Mouse (Mus musculus) kidney, postnatal 0 days (tissue): ENCODE results near the gene Vgll4. TPM values are rescaled to one million over a fixed set of nuclear protein-coding genes. Genes with fewer than 3 reads are reported as not detected.

Experiments
- ATAC-seq: fragments of 200-750 bp; cut with Nextera tagmentation; replicated peaks from 2 replicates; pipeline ENCODE4 v1.8.0; 2017; ENCODE audit warnings: low read depth, moderate number of reproducible peaks, moderate TSS enrichment, moderate library complexity; ENCODE audit not compliant: low FRiP score
- DNase-seq: peaks from one replicate; pipeline ENCODE4 v3.0.0-alpha.2; 2016; ENCODE audit warnings: low spot score
- H3K27ac ChIP-seq: fragments of 300-500 bp; sonication (generic); 2 replicates; pipeline ENCODE4 v1.5.1; 2014; ENCODE audit warnings: mild to moderate bottlenecking
- H3K27me3 ChIP-seq: fragments of 300-500 bp; sonication (generic); 2 replicates; pipeline ENCODE4 v1.6.1; 2014; ENCODE audit warnings: low read length, mixed read lengths; ENCODE audit not compliant: insufficient read depth
- H3K36me3 ChIP-seq: fragments of 300-500 bp; sonication (generic); 2 replicates; pipeline ENCODE4 v1.6.1; 2014; ENCODE audit warnings: low read length, mixed read lengths; ENCODE audit not compliant: insufficient read depth
- H3K4me1 ChIP-seq: fragments of 300-500 bp; sonication (generic); replicated peaks from 2 replicates; pipeline ENCODE4 v1.6.1; 2014; ENCODE audit warnings: antibody characterized with exemption, low read length, mixed read lengths; ENCODE audit not compliant: insufficient read depth
- H3K4me2 ChIP-seq: fragments of 300-500 bp; sonication (generic); 2 replicates; pipeline ENCODE4 v1.6.1; 2014; ENCODE audit warnings: mild to moderate bottlenecking, low read length, moderate library complexity, mixed read lengths
- H3K4me3 ChIP-seq: fragments of 300-500 bp; sonication (generic); replicated peaks from 2 replicates; pipeline ENCODE4 v1.5.1; 2014; ENCODE audit warnings: low read depth, low read length
- H3K9ac ChIP-seq: fragments of 300-500 bp; sonication (generic); 2 replicates; pipeline ENCODE4 v1.6.1; 2014; ENCODE audit warnings: low read depth, low read length
- H3K9me3 ChIP-seq: fragments of 300-500 bp; sonication (generic); replicated peaks from 2 replicates; pipeline ENCODE4 v1.6.1; 2016; ENCODE audit warnings: low read length, inconsistent platforms, mixed read lengths
- CTCF ChIP-seq: IDR thresholded peaks from 2 replicates; pipeline ENCODE4 v1.5.1; 2016; ENCODE audit warnings: antibody characterized with exemption, low read depth, mild to moderate bottlenecking, moderate library complexity
- WGBS: fragments of 180-500 bp; shearing (Covaris S2); extraction: QIAGEN DNeasy Blood & Tissue Kit; methylation state at CpG from one replicate; pipeline ENCODE4 v1.1.7; 2014; 5-methylcytosine and 5-hydroxymethylcytosine counted together
- polyA plus RNA-seq: library from polyadenylated mRNA; unstranded; fragments of >200 nt; fragmentation: Nextera tagmentation; extraction: Ambion mirVana; gene quantifications from 2 replicates; pipeline ENCODE4 v1.2.1, GENCODE M21; 2015

Vgll4 gene
- polyA plus RNA-seq, 1 experiment from 2014 or later, result 97.2 TPM

DNA sequence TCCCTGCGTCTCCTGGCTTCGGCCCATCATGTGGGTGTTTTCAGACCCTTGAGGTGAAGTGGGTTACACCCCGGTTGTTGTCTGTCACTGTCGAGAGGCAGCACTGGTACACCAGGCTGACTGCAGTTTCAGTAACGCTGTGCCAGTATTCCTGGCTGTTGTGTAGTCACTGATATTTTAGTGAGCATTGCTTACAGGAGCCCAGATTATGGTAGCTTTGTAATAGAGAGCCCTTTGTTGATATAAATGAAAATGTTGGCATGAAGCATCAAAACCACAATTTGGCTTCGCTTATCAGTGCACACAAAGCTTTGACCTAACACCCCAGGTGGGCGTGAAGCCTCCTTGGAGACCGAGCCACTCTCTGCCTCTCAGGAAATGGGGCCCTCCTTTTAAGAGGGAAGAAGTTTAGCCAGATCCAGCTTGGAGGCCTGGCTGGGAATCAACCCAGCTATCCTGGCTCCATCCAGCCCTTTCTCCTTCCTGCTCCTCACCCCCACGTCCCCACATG is 149.8 kb downstream of the Vgll4 start:
- no peak for DNase-seq
- WGBS, result 48% methylated on average over 9 of the region's 9 CpGs
- H3K27ac ChIP-seq, result no peak overlapping the region

DNA sequence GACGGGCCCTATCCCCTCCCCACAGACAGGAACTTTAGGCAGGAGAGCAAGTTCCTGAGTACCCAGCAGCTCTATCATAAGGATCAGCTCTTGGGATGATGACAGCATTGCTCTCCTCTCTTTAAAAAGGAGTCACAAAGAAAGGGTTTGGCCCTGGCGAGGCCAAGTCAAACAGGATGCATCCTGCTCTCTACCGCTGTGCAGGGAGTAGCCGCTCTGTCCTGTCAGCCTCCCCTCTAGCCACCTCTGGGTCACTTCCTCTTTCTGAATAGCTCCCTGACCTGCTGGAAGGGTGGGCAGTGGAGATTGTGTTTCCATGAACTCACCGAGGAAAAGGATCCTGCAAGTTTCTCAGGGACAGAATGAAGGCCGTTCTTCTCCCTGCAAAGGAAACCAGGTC is 151.3 kb downstream of the Vgll4 start:
- ATAC-seq (0 out of 2 replicates have a peak, but pooled peaks have one; percentile 59), DNase-seq (peak; percentile 81)
- Histone ChIP-seq H3K27me3 (no peaks in the 10 kb centered on the region), H3K36me3 (no peaks in the 10 kb centered on the region), H3K9ac (no peak overlapping the region), H3K4me3 (no peak overlapping the region), H3K4me1 (peaks cover 8% of the 10 kb centered on the region; the same call in 1 of the 2 replicates), H3K9me3 (no peaks in the 10 kb centered on the region), H3K27ac (peak overlapping the region; percentile 55; the same call in 1 of the 2 replicates), H3K4me2 (no peak overlapping the region)
- WGBS, result 15% methylated on average over 6 of the region's 6 CpGs
- no peak for TF ChIP-seq CTCF

More for the DNA sequence above, 149.8 kb downstream of the Vgll4 start:
- no peaks in the 10 kb centered on the region for H3K9me3 ChIP-seq
- H3K4me3 ChIP-seq, result no peak overlapping the region
- no peak for TF ChIP-seq CTCF
- no peaks in the 10 kb centered on the region for H3K36me3 ChIP-seq
- H3K27me3 ChIP-seq, result no peaks in the 10 kb centered on the region
- peaks cover 8% of the 10 kb centered on the region; the same call in 1 of the 2 replicates for H3K4me1 ChIP-seq
- ATAC-seq, result no peak
- H3K4me2 ChIP-seq, result no peak overlapping the region
- H3K9ac ChIP-seq, result no peak overlapping the region

DNA sequence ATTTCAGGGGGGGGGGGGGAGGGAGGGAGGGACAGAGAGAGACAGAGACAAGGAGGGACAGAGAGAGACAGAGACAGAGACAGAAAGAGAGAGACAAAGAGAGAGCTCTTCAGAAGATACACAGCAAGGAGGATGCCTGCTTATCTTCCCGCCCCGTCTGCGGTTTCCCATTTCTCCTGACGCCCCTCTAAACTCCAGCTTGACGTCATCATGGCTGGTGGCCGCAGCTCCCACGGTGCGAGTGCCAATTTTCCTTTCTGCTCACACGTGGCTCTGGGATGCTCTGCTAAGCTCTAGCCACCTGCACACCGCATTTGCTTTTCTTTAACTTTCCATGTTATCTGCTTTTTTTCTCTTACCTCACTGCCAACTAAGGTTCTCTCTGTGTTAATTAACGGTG is 151.8 kb downstream of the Vgll4 start:
- ATAC-seq, result no peak
- Histone ChIP-seq H3K27ac (peak overlapping the region; percentile 55; the same call in 1 of the 2 replicates), H3K9me3 (no peaks in the 10 kb centered on the region), H3K4me1 (peaks cover 8% of the 10 kb centered on the region; the same call in 1 of the 2 replicates), H3K4me2 (no peak overlapping the region), H3K9ac (no peak overlapping the region), H3K4me3 (no peak overlapping the region), H3K36me3 (no peaks in the 10 kb centered on the region), H3K27me3 (no peaks in the 10 kb centered on the region)
- 34% methylated on average over 11 of the region's 11 CpGs for WGBS
- no peak for DNase-seq
- no peak for TF ChIP-seq CTCF

DNA sequence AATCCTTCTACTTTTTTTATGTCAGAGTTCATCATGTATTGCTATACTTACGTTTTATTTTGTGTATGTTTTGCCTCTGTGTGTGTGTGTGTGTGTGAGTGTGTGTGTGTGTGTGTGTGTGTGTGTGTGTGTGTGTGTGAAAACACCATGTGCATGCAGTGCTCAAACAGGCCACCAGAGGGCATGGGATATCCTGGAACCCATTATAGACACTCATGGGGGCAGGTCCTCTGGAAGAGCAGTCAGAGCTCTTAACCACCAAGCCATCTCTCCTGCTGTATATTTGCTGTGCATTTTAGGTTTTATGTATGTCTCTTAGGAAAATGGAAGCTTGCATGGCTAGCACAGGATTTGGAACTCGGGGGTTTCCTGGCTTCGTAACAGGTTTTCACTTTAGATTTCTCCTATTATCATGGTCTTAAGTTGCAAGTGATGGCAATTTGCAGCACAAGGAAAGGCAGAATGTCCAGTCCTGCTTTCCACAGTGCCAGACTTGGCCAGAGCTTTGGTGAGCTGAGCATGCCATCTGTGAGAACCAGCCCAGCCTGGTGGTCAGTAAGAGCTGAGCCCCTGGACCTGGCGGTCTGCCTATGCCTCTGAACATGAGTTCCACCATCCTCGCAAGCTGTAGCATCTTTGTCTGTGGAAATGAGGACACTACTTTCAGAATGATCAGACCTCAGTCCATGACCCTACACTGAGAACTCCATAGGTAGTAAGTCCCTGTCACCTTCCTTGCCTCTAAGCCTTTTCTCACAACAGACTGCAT is 154.7 kb downstream of the Vgll4 start:
- DNase-seq (no peak), ATAC-seq (no peak)
- Histone ChIP-seq H3K4me1 (peaks cover 8% of the 10 kb centered on the region; the same call in 1 of the 2 replicates), H3K9ac (no peak overlapping the region), H3K27ac (no peak overlapping the region), H3K9me3 (no peaks in the 10 kb centered on the region), H3K27me3 (no peaks in the 10 kb centered on the region), H3K36me3 (no peaks in the 10 kb centered on the region), H3K4me2 (no peak overlapping the region), H3K4me3 (no peak overlapping the region)
- peak; percentile 56 for TF ChIP-seq CTCF
- 95% methylated on average over 5 of the region's 5 CpGs for WGBS

DNA sequence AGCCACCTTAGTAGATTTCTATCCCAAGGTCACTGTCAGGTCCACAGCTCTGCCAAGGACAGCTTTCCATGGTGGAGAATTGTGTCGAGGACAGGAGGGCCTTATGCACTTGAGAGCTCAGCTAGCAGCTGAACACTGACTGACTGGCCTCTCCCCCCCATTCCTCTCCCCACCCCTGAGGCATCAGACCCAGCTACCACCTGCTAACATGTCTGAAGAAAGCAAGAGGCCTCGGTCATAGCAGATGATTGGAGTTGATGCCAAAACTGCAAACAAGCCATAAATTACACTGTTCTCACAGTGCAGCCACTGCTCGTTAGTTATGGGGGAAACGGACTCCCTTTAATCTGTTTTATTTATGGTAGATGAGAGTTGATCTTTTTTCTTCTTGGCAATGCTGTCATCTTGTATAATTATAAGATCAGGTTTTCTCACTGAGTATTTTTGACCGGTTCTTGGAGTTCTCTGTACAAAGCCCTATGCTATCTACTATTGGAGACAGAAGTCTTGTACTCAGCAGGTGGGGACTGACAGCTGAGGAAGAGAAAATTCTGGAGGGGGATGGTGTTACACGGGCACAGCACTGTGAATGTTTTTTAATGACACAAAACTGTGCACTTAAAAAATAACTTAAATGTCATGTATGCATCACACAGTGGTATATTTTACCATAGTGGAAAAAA is 155.5 kb downstream of the Vgll4 start:
- 44% methylated on average over 6 of the region's 6 CpGs for WGBS
- Histone ChIP-seq H3K9me3 (no peaks in the 10 kb centered on the region), H3K4me1 (peaks cover 8% of the 10 kb centered on the region; the same call in 1 of the 2 replicates), H3K4me2 (no peak overlapping the region), H3K4me3 (no peak overlapping the region), H3K27me3 (no peaks in the 10 kb centered on the region), H3K9ac (no peak overlapping the region), H3K27ac (no peak overlapping the region), H3K36me3 (no peaks in the 10 kb centered on the region)
- TF ChIP-seq CTCF, result no peak
- ATAC-seq (no peak), DNase-seq (peak; percentile 42)

DNA sequence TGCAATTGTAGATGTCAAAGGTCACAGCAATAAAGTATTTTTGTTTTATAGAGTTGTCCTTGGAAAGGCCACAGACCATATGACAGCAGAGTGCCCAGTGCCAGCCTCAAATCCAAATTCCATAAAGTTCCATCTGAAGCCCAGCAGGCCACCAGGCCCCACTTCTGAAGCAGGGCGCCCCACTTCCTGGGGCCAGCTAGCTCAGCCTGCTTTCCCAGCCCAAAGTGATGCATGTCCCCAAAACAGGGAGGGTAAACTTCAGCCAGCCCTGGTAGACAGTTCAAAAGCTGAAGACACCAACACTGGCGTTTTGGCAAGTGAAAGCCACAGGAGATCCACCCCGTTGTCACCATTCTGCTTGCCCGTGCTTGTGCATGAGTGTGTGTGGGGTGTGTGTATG is 157.0 kb downstream of the Vgll4 start:
- H3K4me1 ChIP-seq, result no peaks in the 10 kb centered on the region; the same call in 1 of the 2 replicates
- H3K4me3 ChIP-seq, result no peak overlapping the region
- TF ChIP-seq CTCF, result no peak
- no peak overlapping the region for H3K4me2 ChIP-seq
- H3K9ac ChIP-seq, result no peak overlapping the region
- WGBS, result 81% methylated on average over 4 of the region's 4 CpGs
- no peaks in the 10 kb centered on the region for H3K36me3 ChIP-seq
- H3K27ac ChIP-seq, result no peak overlapping the region
- ATAC-seq (no peak), DNase-seq (no peak)
- H3K27me3 ChIP-seq, result no peaks in the 10 kb centered on the region
- no peaks in the 10 kb centered on the region for H3K9me3 ChIP-seq
